Mouse (Mus musculus): ENCODE results near the gene Tm6sf1.

- TF ChIP-seq CTCF (IDR thresholded peaks at IDR 0.05; ENCODE audit: insufficient read depth, low read depth, low read length) (no peak), POLR2A (IDR thresholded peaks at IDR 0.05; ENCODE audit: insufficient read depth, low read depth, low read length) (no peak)
These were observed 26.3 kb downstream of the Tm6sf1 start for GRCm38 (mm10) chr7:81885128-81885527.
